Mouse (Mus musculus) bone marrow, adult 2 months (tissue): ENCODE measurements at regions not wholly inside any gene's neighbourhood (a gene's known extent, or its start where the extent isn't known, plus 50 kb on each side); places are given as distances from the start of the nearest gene placed in this dataset.

Experiments
- CTCF ChIP-seq: fragments of 200-500 bp; IDR thresholded peaks from 2 replicates; pipeline ENCODE4 v1.5.1; 2011; ENCODE audit warnings: low read length, control low read depth; ENCODE audit not compliant: control insufficient read depth, insufficient read depth
- POLR2A ChIP-seq: fragments of 200-500 bp; IDR thresholded peaks from 2 replicates; pipeline ENCODE4 v1.6.1; 2011; ENCODE audit warnings: low read depth, mild to moderate bottlenecking, control low read depth, low read length, borderline replicate concordance; ENCODE audit not compliant: control insufficient read depth

- TF ChIP-seq CTCF: no peak
- TF ChIP-seq POLR2A: no peak
Measured at GRCm38 (mm10) chr12:96453374-96453773, 761.3 kb downstream of the Flrt2 start.
